46 mouse cellular contexts compared by ENCODE assay signal in genomic region chr6:138045364-138045763, GRCm38 (mm10). TPM values are rescaled to one million over a fixed set of nuclear protein-coding genes. Genes with fewer than 3 reads are reported as not detected.
"Had no signal": no experiment of that assay in that cellular context is flagged by ENCODE, and none has a peak within 500 bp of the region (broad histone marks: within the 10 kb centered on the region; RNA-seq: fewer than 3 reads in every experiment).

No protein-coding gene starts in this region.

- H3K4me1 ChIP-seq: heart, embryonic 10.5 days; heart, embryonic 12.5 days; heart, embryonic 13.5 days; heart, embryonic 15.5 days; hindbrain, embryonic 10.5 days; hindbrain, embryonic 12.5 days; hindbrain, embryonic 13.5 days; hindbrain, embryonic 15.5 days; intestine, embryonic 15.5 days; kidney, embryonic 15.5 days had no signal

- H3K9ac ChIP-seq: heart, embryonic 12.5 days; heart, embryonic 13.5 days; heart, embryonic 15.5 days; hindbrain, embryonic 12.5 days; hindbrain, embryonic 13.5 days; hindbrain, embryonic 14.5 days; hindbrain, embryonic 15.5 days; intestine, embryonic 15.5 days; kidney, embryonic 15.5 days had no signal

- H3K27me3 ChIP-seq: heart, embryonic 12.5 days; heart, embryonic 13.5 days; heart, embryonic 15.5 days; hindbrain, embryonic 12.5 days; hindbrain, embryonic 13.5 days; hindbrain, embryonic 15.5 days; intestine, embryonic 15.5 days; kidney, embryonic 15.5 days had no signal

- ATAC-seq: hindbrain, embryonic 16.5 days; hindbrain, postnatal 0 days; inflammation-experienced regulatory T-cells, adult 6 months; intestine, embryonic 15.5 days; intestine, embryonic 16.5 days; intestine, postnatal 0 days had no signal

- DNase-seq: heart, postnatal 10 days; heart, postnatal 14 days; heart, postnatal 36 days; heart, postnatal 4 days; kidney, adult 11 months; kidney, adult 18-20 months; kidney, adult 2 months; kidney, adult 8-10 months; kidney, adult 9 months; kidney, postnatal 10 days; kidney, postnatal 14 days; kidney, postnatal 25 days; kidney, postnatal 36 days; kidney, postnatal 4 days; layer of hippocampus, adult 9-11 months; layer of hippocampus, postnatal 36 days had no signal

- H3K27ac ChIP-seq: heart, embryonic 10.5 days; heart, embryonic 13.5 days; heart, embryonic 15.5 days; hindbrain, embryonic 10.5 days; hindbrain, embryonic 12.5 days; hindbrain, embryonic 13.5 days; hindbrain, embryonic 14.5 days; hindbrain, embryonic 15.5 days; hindbrain, postnatal 0 days; intestine, embryonic 15.5 days; kidney, embryonic 15.5 days; kidney, postnatal 0 days; layer of hippocampus, adult 2 months had no signal

- H3K4me3 ChIP-seq: heart, embryonic 10.5 days; heart, embryonic 12.5 days; heart, embryonic 13.5 days; heart, embryonic 15.5 days; hindbrain, embryonic 10.5 days; hindbrain, embryonic 12.5 days; hindbrain, embryonic 13.5 days; hindbrain, embryonic 15.5 days; intestine, embryonic 15.5 days; kidney, embryonic 15.5 days; layer of hippocampus, adult 2 months had no signal

- H3K36me3 ChIP-seq: heart, embryonic 10.5 days; heart, embryonic 12.5 days; heart, embryonic 13.5 days; heart, embryonic 15.5 days; hindbrain, embryonic 10.5 days; hindbrain, embryonic 12.5 days; hindbrain, embryonic 13.5 days; hindbrain, embryonic 15.5 days; intestine, embryonic 15.5 days; kidney, embryonic 15.5 days had no signal

- H3K4me2 ChIP-seq: heart, embryonic 11.5 days; heart, embryonic 12.5 days; heart, embryonic 13.5 days; heart, embryonic 15.5 days; hindbrain, embryonic 12.5 days; hindbrain, embryonic 13.5 days; hindbrain, embryonic 14.5 days; hindbrain, embryonic 15.5 days; intestine, embryonic 15.5 days; kidney, embryonic 15.5 days had no signal

- H3K9me3 ChIP-seq: heart, embryonic 10.5 days; heart, embryonic 15.5 days; hindbrain, embryonic 13.5 days; hindbrain, embryonic 15.5 days; intestine, embryonic 15.5 days; kidney, embryonic 15.5 days had no signal

RNA-seq across cellular contexts. Expression of gene Slc15a5, which starts 34.4 kb away (rescaled TPM):
- total RNA-seq: heart, adult 8-10 months; heart, postnatal 10 days; heart, postnatal 14 days; heart, postnatal 25 days; heart, postnatal 36 days; heart, postnatal 4 days; hematopoietic stem cell, adult 5-6 weeks; hindbrain, postnatal 0 days; layer of hippocampus, adult 18-20 months; layer of hippocampus, adult 2 months; layer of hippocampus, adult 8-10 months; layer of hippocampus, postnatal 10 days; layer of hippocampus, postnatal 36 days had no signal
- polyA plus RNA-seq: heart, embryonic 10.5 days; heart, embryonic 12.5 days; heart, embryonic 13.5 days; heart, embryonic 16.5 days; hindbrain, embryonic 10.5 days; hindbrain, embryonic 11.5 days; hindbrain, embryonic 12.5 days; hindbrain, embryonic 14.5 days; hindbrain, embryonic 15.5 days; hindbrain, embryonic 16.5 days; inflammation-experienced regulatory T-cells, adult 6 months; intestine, embryonic 14.5 days; intestine, embryonic 15.5 days; intestine, embryonic 16.5 days; kidney, adult 2 months; kidney, embryonic 14.5 days; kidney, embryonic 15.5 days; large intestine, adult 2 months had no signal
